Mouse (Mus musculus) lung, postnatal 25 days (tissue): Measurements from ENCODE around the gene Rbfox2.
"Not testable (repeated sequence)": the region's sequence is repeated elsewhere in the genome, so short reads cannot be mapped to it uniquely, and the experiment has no call there.

ENCODE experiments used
- DNase-seq: peaks from one replicate; pipeline ENCODE4 v3.0.0; 2022; ENCODE audit warnings: low spot score

The Rbfox2 gene

GRCm38 (mm10) chr15:77065259-77065852 lies 241.4 kb downstream of the Rbfox2 start:
- no peak for DNase-seq

- no peak for DNase-seq
Observed at GRCm38 (mm10) chr15:77062746-77063145, 244.1 kb downstream of the Rbfox2 start.

- not testable (repeated sequence) for DNase-seq
Observed at GRCm38 (mm10) chr15:77059416-77059815, 247.4 kb downstream of the Rbfox2 start.

GRCm38 (mm10) chr15:77058566-77058965 lies 248.2 kb downstream of the Rbfox2 start:
- DNase-seq = no peak

- DNase-seq = no peak
Observed at GRCm38 (mm10) chr15:77056791-77057051, 250.1 kb downstream of the Rbfox2 start.

- no peak for DNase-seq
Observed at GRCm38 (mm10) chr15:77056001-77056790, 250.6 kb downstream of the Rbfox2 start.

GRCm38 (mm10) chr15:77054611-77055175 lies 252.1 kb downstream of the Rbfox2 start:
- DNase-seq = no peak

- no peak for DNase-seq
Observed at GRCm38 (mm10) chr15:77053021-77053420, 253.8 kb downstream of the Rbfox2 start.

- DNase-seq = no peak
Observed at GRCm38 (mm10) chr15:77052176-77052575, 254.6 kb downstream of the Rbfox2 start.

GRCm38 (mm10) chr15:77050570-77050969 lies 256.2 kb downstream of the Rbfox2 start, which contains the start of gene Mb:
Mb (minus strand) TSS chr15:77050670.
- DNase-seq = no peak

GRCm38 (mm10) chr15:77045609-77046008 lies 261.2 kb downstream of the Rbfox2 start:
- no peak for DNase-seq

- no peak for DNase-seq
Observed at GRCm38 (mm10) chr15:77044597-77045320, 262.0 kb downstream of the Rbfox2 start, which contains the start of gene Apol6. Apol6 (plus strand) TSS chr15:77044729.

- no peak for DNase-seq
Observed at GRCm38 (mm10) chr15:77040784-77041183, 266.0 kb downstream of the Rbfox2 start.

- DNase-seq = no peak
Observed at GRCm38 (mm10) chr15:77039211-77039700, 267.5 kb downstream of the Rbfox2 start.

- DNase-seq = peak; percentile 62
Observed at GRCm38 (mm10) chr15:77037278-77038161, 269.3 kb downstream of the Rbfox2 start.

GRCm38 (mm10) chr15:77036989-77037277 lies 269.9 kb downstream of the Rbfox2 start:
- DNase-seq = no peak

- DNase-seq = peak; percentile 52
Observed at GRCm38 (mm10) chr15:77036320-77036988, 270.4 kb downstream of the Rbfox2 start.

GRCm38 (mm10) chr15:77035643-77036042 lies 271.2 kb downstream of the Rbfox2 start:
- DNase-seq = no peak

GRCm38 (mm10) chr15:77034526-77034925 lies 272.3 kb downstream of the Rbfox2 start:
- DNase-seq = no peak

GRCm38 (mm10) chr15:77031271-77031670 lies 275.5 kb downstream of the Rbfox2 start:
- no peak for DNase-seq

GRCm38 (mm10) chr15:77029331-77029991 lies 277.3 kb downstream of the Rbfox2 start:
- DNase-seq = peak; percentile 58
